In the genomic region with DNA sequence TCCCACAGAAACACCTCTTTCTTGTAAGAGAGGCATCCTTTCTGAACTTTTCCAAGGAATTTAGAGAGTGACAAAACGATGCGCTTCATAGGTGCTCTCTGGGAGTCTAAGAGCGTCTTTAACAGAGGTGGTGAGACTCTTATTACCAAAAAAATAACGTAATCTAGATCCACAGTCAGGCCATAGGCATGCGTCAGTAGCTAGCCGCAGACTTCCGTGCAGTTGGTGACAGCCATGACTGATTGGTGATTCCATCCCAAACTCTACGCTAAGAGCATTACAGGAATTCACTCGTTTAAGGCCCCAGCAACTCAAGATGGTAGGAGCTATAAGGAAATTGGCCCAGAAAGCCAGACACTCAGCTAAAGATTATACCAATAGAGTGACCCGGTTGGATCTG, we compare ENCODE assay signal across 29 mouse cellular contexts.
DNase-seq lines count a peak whose midpoint lies in the region; ATAC-seq and TF ChIP-seq lines count a peak whose summit lies in the region.
"Had no signal": no experiment of that assay in that cellular context is flagged by ENCODE, and none has a peak within 500 bp of the region (broad histone marks: within the 10 kb centered on the region; RNA-seq: fewer than 3 reads in every experiment).

No protein-coding gene starts in this region.

- H3K27ac ChIP-seq in forebrain, embryonic 10.5 days = peak overlapping the region; percentile 85
- no peak overlapping the region for H3K27ac ChIP-seq in forebrain, embryonic 13.5 days
- peak overlapping the region; percentile 46; the same call in 1 of the 2 replicates for H3K27ac ChIP-seq in heart, embryonic 16.5 days (ENCODE audit: low read length)
- 0 out of 2 replicates have a peak overlapping the region, but pooled peaks have one; percentile 83 for H3K27ac ChIP-seq in limb, embryonic 10.5 days
- H3K27ac ChIP-seq: hindbrain, embryonic 12.5 days; kidney, postnatal 0 days; liver, embryonic 14.5 days; neural tube, embryonic 13.5 days had no signal

- 93% methylated on average over 10 of the region's 10 CpGs for WGBS in forebrain, embryonic 10.5 days
- 91% methylated on average over 10 of the region's 10 CpGs for WGBS in forebrain, embryonic 13.5 days
- WGBS in heart, embryonic 16.5 days = 46% methylated on average over 10 of the region's 10 CpGs
- WGBS in limb, embryonic 10.5 days = 62% methylated on average over 10 of the region's 10 CpGs

- no peak for ATAC-seq in forebrain, embryonic 13.5 days
- no peak for ATAC-seq in heart, embryonic 16.5 days (replicated peaks; ENCODE audit: extremely low read depth, insufficient read depth, low FRiP score)
- ATAC-seq: forebrain, embryonic 15.5 days; Patski had no signal

- no peak overlapping the region for H3ac ChIP-seq in C2C12 (ENCODE audit: control insufficient read depth, insufficient read length, low read depth)

- H3K4me2 ChIP-seq in forebrain, embryonic 13.5 days = no peak overlapping the region
- H3K4me2 ChIP-seq in heart, embryonic 16.5 days (ENCODE audit: low read depth, low read length) = no peak overlapping the region
- H3K4me2 ChIP-seq: forebrain, embryonic 15.5 days; hindbrain, embryonic 12.5 days; midbrain, embryonic 11.5 days; neural tube, embryonic 13.5 days had no signal

- 0 out of 2 replicates have a peak, but pooled peaks cover 2% of the 10 kb centered on the region for H3K36me3 ChIP-seq in forebrain, embryonic 10.5 days (replicated peaks)
- no peaks in the 10 kb centered on the region for H3K36me3 ChIP-seq in forebrain, embryonic 13.5 days (ENCODE audit: poor library complexity, severe bottlenecking)
- H3K36me3 ChIP-seq in heart, embryonic 16.5 days (ENCODE audit: control insufficient read depth, insufficient read depth) = no peaks in the 10 kb centered on the region
- no peaks in the 10 kb centered on the region for H3K36me3 ChIP-seq in C2C12 (ENCODE audit: control insufficient read depth, insufficient read depth)
- no peaks in the 10 kb centered on the region for H3K36me3 ChIP-seq in limb, embryonic 10.5 days
- H3K36me3 ChIP-seq: embryonic facial prominence, embryonic 15.5 days; forebrain, embryonic 15.5 days; hindbrain, embryonic 12.5 days; neural tube, embryonic 13.5 days had no signal

- H3K9ac ChIP-seq in forebrain, embryonic 13.5 days = no peak overlapping the region
- no peak overlapping the region for H3K9ac ChIP-seq in heart, embryonic 16.5 days (ENCODE audit: low read length)
- H3K9ac ChIP-seq: embryonic facial prominence, embryonic 15.5 days; forebrain, embryonic 15.5 days; hindbrain, embryonic 12.5 days; liver, embryonic 14.5 days; neural tube, embryonic 13.5 days had no signal

- H3K4me1 ChIP-seq in forebrain, embryonic 10.5 days = peaks cover 65% of the 10 kb centered on the region
- peaks cover 64% of the 10 kb centered on the region for H3K4me1 ChIP-seq in forebrain, embryonic 13.5 days
- peaks cover 14% of the 10 kb centered on the region for H3K4me1 ChIP-seq in heart, embryonic 16.5 days (ENCODE audit: control insufficient read depth, insufficient read depth, low read length)
- peaks cover 61% of the 10 kb centered on the region for H3K4me1 ChIP-seq in limb, embryonic 10.5 days

- no peak overlapping the region for H3K4me3 ChIP-seq in forebrain, embryonic 10.5 days
- H3K4me3 ChIP-seq in forebrain, embryonic 13.5 days = no peak overlapping the region
- H3K4me3 ChIP-seq in heart, embryonic 16.5 days (ENCODE audit: low read length) = no peak overlapping the region
- H3K4me3 ChIP-seq in C2C12 (ENCODE audit: insufficient read depth, poor library complexity, severe bottlenecking) = no peak overlapping the region
- no peak overlapping the region for H3K4me3 ChIP-seq in limb, embryonic 10.5 days
- H3K4me3 ChIP-seq: embryonic facial prominence, embryonic 15.5 days; forebrain, embryonic 15.5 days; hindbrain, embryonic 12.5 days; neural tube, embryonic 13.5 days had no signal

- no peak for DNase-seq in forebrain, embryonic 10.5 days (ENCODE audit: extremely low spot score, low spot score)
- no peak for DNase-seq in heart, adult 8-10 months (ENCODE audit: low spot score)
- no peak for DNase-seq in limb, embryonic 10.5 days (ENCODE audit: low spot score)
- DNase-seq in spleen, adult 18-20 months = no peak
- DNase-seq: adrenal gland, postnatal 14 days; cerebellum, adult 11 months; cerebellum, adult 9-10 months; cerebellum, postnatal 36 days; embryo, embryonic 11 days; gastrocnemius, postnatal 25 days; heart, adult 18-20 months; heart, postnatal 14 days; kidney, adult 8-10 months; layer of hippocampus, adult 9-11 months; liver; lung, adult 2 months; lung, postnatal 14 days; thymus, postnatal 25 days had no signal

- peaks cover 19% of the 10 kb centered on the region for H3K27me3 ChIP-seq in forebrain, embryonic 10.5 days (ENCODE audit: poor library complexity, severe bottlenecking)
- H3K27me3 ChIP-seq in forebrain, embryonic 13.5 days = no peaks in the 10 kb centered on the region
- H3K27me3 ChIP-seq in heart, embryonic 16.5 days (ENCODE audit: control insufficient read depth, insufficient read depth, low read length) = peaks cover 14% of the 10 kb centered on the region
- H3K27me3 ChIP-seq in C2C12 (ENCODE audit: control insufficient read depth, insufficient read depth, insufficient read length) = no peaks in the 10 kb centered on the region
- peaks cover 14% of the 10 kb centered on the region; the same call in 1 of the 2 replicates for H3K27me3 ChIP-seq in limb, embryonic 10.5 days (ENCODE audit: low read depth, poor library complexity, severe bottlenecking)
- H3K27me3 ChIP-seq: forebrain, embryonic 15.5 days; hindbrain, embryonic 12.5 days; neural tube, embryonic 13.5 days; Patski had no signal

- no peak for TF ChIP-seq CTCF in C2C12 (IDR thresholded peaks at IDR 0.05; ENCODE audit: control insufficient read depth, insufficient read depth, insufficient read length)

- H3K79me3 ChIP-seq in C2C12 (ENCODE audit: low read depth) = no peaks in the 10 kb centered on the region

- H3K9me3 ChIP-seq in forebrain, embryonic 10.5 days = peaks cover 10% of the 10 kb centered on the region
- H3K9me3 ChIP-seq in forebrain, embryonic 13.5 days (replicated peaks) = no peaks in the 10 kb centered on the region
- no peaks in the 10 kb centered on the region for H3K9me3 ChIP-seq in heart, embryonic 16.5 days (replicated peaks; ENCODE audit: control insufficient read depth, low read length)
- H3K9me3 ChIP-seq in limb, embryonic 10.5 days (replicated peaks) = no peaks in the 10 kb centered on the region
- H3K9me3 ChIP-seq: embryonic facial prominence, embryonic 15.5 days; forebrain, embryonic 15.5 days; neural tube, embryonic 13.5 days had no signal

- no peaks in the 10 kb centered on the region for H3K79me2 ChIP-seq in C2C12 (ENCODE audit: control insufficient read depth, insufficient read depth)

TF ChIP-seq in C2C12, 6 proteins besides CTCF, POLR2A, EP300 and RAD21:
- TF ChIP-seq USF1 (IDR thresholded peaks at IDR 0.05; ENCODE audit: low read depth) (no peak), MYOG (IDR thresholded peaks at IDR 0.05; ENCODE audit: control insufficient read depth, extremely low read depth, insufficient read length) (no peak), FOSL1 (IDR thresholded peaks at IDR 0.05; ENCODE audit: insufficient read depth, low read length, poor library complexity, severe bottlenecking) (peak; percentile 56), MAX (IDR thresholded peaks at IDR 0.05) (peak; percentile 35), CEBPB (IDR thresholded peaks at IDR 0.05; ENCODE audit: low read depth) (no peak), MYOD1 (IDR thresholded peaks at IDR 0.05; ENCODE audit: control insufficient read depth, insufficient read length, low read depth) (peak; percentile 77)
TF ChIP-seq in C2C12: peak in this region for 3.
